Mouse (Mus musculus): ENCODE measurements around the gene Pced1b. TPM values are rescaled to one million over a fixed set of nuclear protein-coding genes. Genes with fewer than 3 reads are reported as not detected.

Gene Pced1b
- polyA plus RNA-seq, 1 experiment, result 8.3 TPM

GRCm38 (mm10) chr15:97429201-97429900 lies 182.4 kb downstream of the Pced1b start:
- TF ChIP-seq POLR2A (IDR thresholded peaks at IDR 0.05; ENCODE audit: control insufficient read depth, low read depth, low read length), result no peak
- TF ChIP-seq CTCF (IDR thresholded peaks at IDR 0.05; ENCODE audit: control insufficient read depth, insufficient read depth, insufficient replicate concordance, low read depth, low read length), result no peak
- H3K27me3 ChIP-seq (ENCODE audit: control insufficient read depth, insufficient read depth, low read length), result no peaks in the 10 kb centered on the region
- peaks cover 4% of the 10 kb centered on the region; the same call in 1 of the 2 replicates for H3K4me1 ChIP-seq (ENCODE audit: control insufficient read depth, insufficient read depth, low read length)
- H3K36me3 ChIP-seq (ENCODE audit: control insufficient read depth, insufficient read depth, low read length), result no peaks in the 10 kb centered on the region
- no peak overlapping the region for H3K4me3 ChIP-seq (ENCODE audit: control insufficient read depth, low read depth, low read length)
- no peak overlapping the region for H3K27ac ChIP-seq (ENCODE audit: control insufficient read depth, insufficient read depth, low read depth, low read length)

DNA sequence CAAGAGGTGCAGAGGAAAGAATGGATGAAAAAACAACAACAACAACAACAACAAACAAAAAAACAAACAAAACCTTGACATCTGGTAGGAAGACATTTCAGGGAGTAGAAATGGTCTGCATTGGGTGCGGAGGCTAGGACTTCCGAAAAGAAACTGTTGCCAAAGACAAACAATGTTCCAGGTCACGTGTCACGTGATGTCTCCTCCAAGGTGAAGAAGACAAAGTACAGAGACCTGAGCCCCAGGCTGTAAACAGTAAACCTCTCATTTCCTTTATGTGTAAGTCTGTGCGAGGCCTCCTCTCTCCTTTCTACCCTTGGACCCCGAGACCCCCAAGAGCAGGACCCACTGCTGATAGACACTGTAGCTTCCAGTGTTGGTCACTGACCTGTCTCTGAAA lies 184.6 kb downstream of the Pced1b start:
- Histone ChIP-seq H3K36me3 (ENCODE audit: control insufficient read depth, insufficient read depth, low read length) (no peaks in the 10 kb centered on the region), H3K4me3 (ENCODE audit: control insufficient read depth, low read depth, low read length) (no peak overlapping the region), H3K4me1 (ENCODE audit: control insufficient read depth, insufficient read depth, low read length) (peaks cover 4% of the 10 kb centered on the region; the same call in 1 of the 2 replicates), H3K27me3 (ENCODE audit: control insufficient read depth, insufficient read depth, low read length) (no peaks in the 10 kb centered on the region), H3K27ac (ENCODE audit: control insufficient read depth, insufficient read depth, low read depth, low read length) (peak overlapping the region; percentile 52)
- TF ChIP-seq POLR2A (IDR thresholded peaks at IDR 0.05; ENCODE audit: control insufficient read depth, low read depth, low read length) (no peak), CTCF (IDR thresholded peaks at IDR 0.05; ENCODE audit: control insufficient read depth, insufficient read depth, insufficient replicate concordance, low read depth, low read length) (no peak)

DNA sequence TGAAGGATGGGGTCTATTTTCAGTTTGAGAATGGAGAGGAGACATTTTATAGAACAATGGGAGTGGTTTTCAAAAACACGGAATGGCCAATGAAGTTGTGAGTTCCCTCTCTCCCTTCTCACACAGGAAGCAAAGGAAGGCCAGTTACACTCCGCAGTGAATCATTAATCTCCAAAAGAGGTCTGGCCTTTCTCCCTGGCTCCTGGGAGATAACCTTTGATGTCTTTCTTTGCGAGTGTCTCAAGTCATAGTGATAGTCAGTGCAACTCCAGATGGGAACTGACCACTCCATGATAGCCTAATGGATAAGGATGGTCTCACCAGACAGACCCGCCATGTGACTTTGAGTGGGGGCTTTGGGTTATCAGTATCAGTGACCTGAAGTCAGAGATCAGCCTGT lies 185.3 kb downstream of the Pced1b start:
- no peaks in the 10 kb centered on the region for H3K36me3 ChIP-seq (ENCODE audit: control insufficient read depth, insufficient read depth, low read length)
- H3K27ac ChIP-seq (ENCODE audit: control insufficient read depth, insufficient read depth, low read depth, low read length), result no peak overlapping the region
- TF ChIP-seq CTCF (IDR thresholded peaks at IDR 0.05; ENCODE audit: control insufficient read depth, insufficient read depth, insufficient replicate concordance, low read depth, low read length) (no peak), POLR2A (IDR thresholded peaks at IDR 0.05; ENCODE audit: control insufficient read depth, low read depth, low read length) (no peak)
- H3K4me3 ChIP-seq (ENCODE audit: control insufficient read depth, low read depth, low read length), result no peak overlapping the region
- H3K4me1 ChIP-seq (ENCODE audit: control insufficient read depth, insufficient read depth, low read length), result peaks cover 4% of the 10 kb centered on the region; the same call in 1 of the 2 replicates
- H3K27me3 ChIP-seq (ENCODE audit: control insufficient read depth, insufficient read depth, low read length), result no peaks in the 10 kb centered on the region

Other genes starting within 250 kb of the Pced1b start
- 0.35 and 3.2 TPM in 2 replicates for gene Slc38a4, start 191.2 kb upstream of the Pced1b start, polyA plus RNA-seq (2012; rRNA removed)
- 0.84 and 1.3 TPM in 2 replicates for gene Amigo2, start 180 bp downstream of the Pced1b start, polyA plus RNA-seq (2012; rRNA removed)

Measured in testis, adult 2 months (tissue).